Mouse (Mus musculus): ENCODE data around the gene Pnpt1. TPM values are rescaled to one million over a fixed set of nuclear protein-coding genes. Genes with fewer than 3 reads are reported as not detected.

Gene Pnpt1
- polyA plus RNA-seq, 1 experiment from 2014 or later: 21.8 TPM

Other genes starting within 250 kb of the Pnpt1 start
- gene Ppp4r3b, start 42.1 kb downstream of the Pnpt1 start, polyA plus RNA-seq (2015; fragmentation: Nextera tagmentation; extraction: Ambion mirVana): 36.3 and 38.0 TPM in 2 replicates
- gene Cfap36, start 116.7 kb downstream of the Pnpt1 start, polyA plus RNA-seq (2015; fragmentation: Nextera tagmentation; extraction: Ambion mirVana): 8.8 and 9.8 TPM in 2 replicates
- 2.9 and 3.2 TPM in 2 replicates for gene Ccdc88a, start 242.9 kb downstream of the Pnpt1 start, polyA plus RNA-seq (2015; fragmentation: Nextera tagmentation; extraction: Ambion mirVana)

All from liver, embryonic 16.5 days (tissue).